ENCODE assay signal across 9 mouse cellular contexts in genomic region chr17:8468716-8469344, GRCm38 (mm10). TPM values are rescaled to one million over a fixed set of nuclear protein-coding genes. Genes with fewer than 3 reads are reported as not detected.
A peak's percentile ranks its signal among the peaks of the same experiment; 100 is the strongest.
DNase-seq lines count a peak whose midpoint lies in the region; ATAC-seq and TF ChIP-seq lines count a peak whose summit lies in the region.
"Had no signal": no experiment of that assay in that cellular context is flagged by ENCODE, and none has a peak within 500 bp of the region (broad histone marks: within the 10 kb centered on the region; RNA-seq: fewer than 3 reads in every experiment).

No protein-coding gene starts in this region.

- no peak overlapping the region for H3K27ac ChIP-seq in ES-Bruce4 (ENCODE audit: insufficient read depth, low read length)
- no peak overlapping the region for H3K27ac ChIP-seq in forebrain, embryonic 13.5 days
- 0 out of 2 replicates have a peak overlapping the region, but pooled peaks have one; percentile 48 for H3K27ac ChIP-seq in layer of hippocampus, adult 2 months
- no peak overlapping the region for H3K27ac ChIP-seq in lung, embryonic 15.5 days

- H3K4me1 ChIP-seq in ES-Bruce4 (ENCODE audit: control insufficient read depth, insufficient read depth, low read length), result no peaks in the 10 kb centered on the region
- 0 out of 2 replicates have a peak, but pooled peaks cover 2% of the 10 kb centered on the region for H3K4me1 ChIP-seq in forebrain, embryonic 13.5 days
- no peaks in the 10 kb centered on the region for H3K4me1 ChIP-seq in lung, embryonic 15.5 days

- peak overlapping the region; percentile 17; the same call in 1 of the 2 replicates for H3K4me2 ChIP-seq in forebrain, embryonic 13.5 days
- H3K4me2 ChIP-seq in lung, embryonic 15.5 days, result no peak overlapping the region

- no peak for TF ChIP-seq POLR2A in ES-Bruce4 (IDR thresholded peaks at IDR 0.05; ENCODE audit: insufficient read depth, low read length)

- DNase-seq in c-Kit-positive CD71-positive TER-119-negative erythroid progenitor cells, embryonic 14.5 days (ENCODE audit: low read depth), result peak; percentile 34
- DNase-seq in layer of hippocampus, adult 2 months (ENCODE audit: low spot score in 2 of 2), result peak; percentile 87 to 95
- DNase-seq in ovary, postnatal 36 days (ENCODE audit: low spot score), result peak; percentile 74
- peak; percentile 43 to 80 for DNase-seq in thymus, postnatal 10 days (ENCODE audit: low spot score in 2 of 2)

- no peak overlapping the region for H3K9ac ChIP-seq in ES-Bruce4 (ENCODE audit: low read depth, poor library complexity, severe bottlenecking)
- peak overlapping the region; percentile 7; the same call in 1 of the 2 replicates for H3K9ac ChIP-seq in forebrain, embryonic 13.5 days
- H3K9ac ChIP-seq in lung, embryonic 15.5 days, result no peak overlapping the region

- no peaks in the 10 kb centered on the region for H3K9me3 ChIP-seq in ES-Bruce4 (replicated peaks; ENCODE audit: control insufficient read depth, insufficient read depth, low read length, poor library complexity, severe bottlenecking)
- H3K9me3 ChIP-seq in forebrain, embryonic 13.5 days (replicated peaks), result no peaks in the 10 kb centered on the region
- no peaks in the 10 kb centered on the region for H3K9me3 ChIP-seq in lung, embryonic 15.5 days

- H3K36me3 ChIP-seq in ES-Bruce4 (ENCODE audit: control insufficient read depth, insufficient read depth, low read length, poor library complexity, severe bottlenecking), result no peaks in the 10 kb centered on the region
- H3K36me3 ChIP-seq in forebrain, embryonic 13.5 days (ENCODE audit: poor library complexity, severe bottlenecking), result no peaks in the 10 kb centered on the region
- H3K36me3 ChIP-seq in lung, embryonic 15.5 days, result no peaks in the 10 kb centered on the region

- no peaks in the 10 kb centered on the region for H3K27me3 ChIP-seq in ES-Bruce4 (ENCODE audit: control insufficient read depth, insufficient read depth, low read length, poor library complexity, severe bottlenecking)
- H3K27me3 ChIP-seq in forebrain, embryonic 13.5 days, result peaks cover 15% of the 10 kb centered on the region
- peaks cover 34% of the 10 kb centered on the region for H3K27me3 ChIP-seq in lung, embryonic 15.5 days

- TF ChIP-seq EP300 in ES-Bruce4 (IDR thresholded peaks at IDR 0.05; ENCODE audit: insufficient read depth, low read depth, low read length), result no peak

- H3K4me3 ChIP-seq in ES-Bruce4 (ENCODE audit: low read depth, low read length), result no peak overlapping the region
- no peak overlapping the region for H3K4me3 ChIP-seq in forebrain, embryonic 13.5 days
- no peak overlapping the region for H3K4me3 ChIP-seq in layer of hippocampus, adult 2 months
- H3K4me3 ChIP-seq in lung, embryonic 15.5 days, result no peak overlapping the region

- TF ChIP-seq CTCF in ES-Bruce4 (IDR thresholded peaks at IDR 0.05; ENCODE audit: low read depth, low read length), result peak; percentile 82
- peak; percentile 98 for TF ChIP-seq CTCF in layer of hippocampus, adult 2 months (conservative IDR thresholded peaks at IDR 0.05)

- WGBS in forebrain, embryonic 13.5 days, result 17% methylated on average over 19 of the region's 19 CpGs
- WGBS in lung, embryonic 15.5 days, result 14% methylated on average over 19 of the region's 19 CpGs

- peak; percentile 78 for ATAC-seq in forebrain, embryonic 13.5 days
- peak; percentile 84 to 93 for ATAC-seq in hematopoietic stem cell, adult 5-6 weeks (replicated peaks in 1 of 2; ENCODE audit: insufficient read depth in 1 of 2, low FRiP score in 2 of 2, low TSS enrichment in 1 of 2, low read depth in 1 of 2, poor library complexity in 2 of 2, severe bottlenecking in 2 of 2)
- peak; percentile 49; the same call in 1 of the 2 replicates for ATAC-seq in lung, embryonic 15.5 days (ENCODE audit: borderline replicate concordance, extremely low read depth, low FRiP score, low TSS enrichment)

RNA-seq across cellular contexts. Expression of gene T, which starts 34.6 kb away (rescaled TPM):
- 11.4 and 12.5 TPM in 2 replicates for polyA plus RNA-seq in ES-Bruce4 (2011; ENCODE audit: insufficient read depth, insufficient read length, low read depth, missing spikeins)
- polyA plus RNA-seq in forebrain, embryonic 13.5 days (2015; fragmentation: Nextera tagmentation; extraction: Ambion mirVana), result 0.28 and 0.70 TPM in 2 replicates
- total RNA-seq in hematopoietic stem cell, adult 5-6 weeks (2017), result not detected in 2 replicates
- not detected for total RNA-seq in layer of hippocampus, adult 2 months (2021)
- polyA plus RNA-seq in lung, embryonic 15.5 days (2015; fragmentation: Nextera tagmentation; extraction: Ambion mirVana), result 0.21 and 0.24 TPM in 2 replicates
- polyA plus RNA-seq: gonadal fat pad, adult 2 months had no signal

RNA-seq across cellular contexts. Expression of gene Pde10a, which starts 56.3 kb away (rescaled TPM):
- 1.8 and 2.7 TPM in 2 replicates for polyA plus RNA-seq in ES-Bruce4 (2011; ENCODE audit: insufficient read depth, insufficient read length, low read depth, missing spikeins)
- polyA plus RNA-seq in forebrain, embryonic 13.5 days (2015; fragmentation: Nextera tagmentation; extraction: Ambion mirVana), result 13.1 and 13.4 TPM in 2 replicates
- 0.84 and 0.94 TPM in 2 replicates for total RNA-seq in hematopoietic stem cell, adult 5-6 weeks (2017)
- 10 to 100 TPM; 67.6 to 71.6 TPM for total RNA-seq in layer of hippocampus, adult 2 months (2021)
- 1.5 and 2.1 TPM in 2 replicates for polyA plus RNA-seq in lung, embryonic 15.5 days (2015; fragmentation: Nextera tagmentation; extraction: Ambion mirVana)

Comparison
In these comparisons a context has a peak if more than half of its experiments do, and no peak if none do; other contexts are left out.
1. DNase-seq: peak in every context shown above with its lines; median percentile 91 in layer of hippocampus, adult 2 months; 74 in ovary, postnatal 36 days; 62 in thymus, postnatal 10 days; 34 in c-Kit-positive CD71-positive TER-119-negative erythroid progenitor cells, embryonic 14.5 days.